Mouse (Mus musculus) testis, adult 2 months (tissue): ENCODE measurements around the gene Maml2.

Experiments
- CTCF ChIP-seq: fragments of 200-500 bp; IDR thresholded peaks from 2 replicates; pipeline ENCODE4 v1.5.1; 2012; ENCODE audit warnings: low read depth, mild to moderate bottlenecking, inconsistent platforms, low read length, moderate library complexity; ENCODE audit not compliant: control insufficient read depth, insufficient read depth, insufficient replicate concordance
- POLR2A ChIP-seq: fragments of 200-500 bp; IDR thresholded peaks from 2 replicates; pipeline ENCODE4 v1.6.1; 2012; ENCODE audit warnings: low read depth, mild to moderate bottlenecking, inconsistent platforms, low read length, moderate library complexity; ENCODE audit not compliant: control insufficient read depth

GRCm38 (mm10) chr9:13260980-13261379 lies 36.8 kb upstream of the Maml2 start:
- TF ChIP-seq POLR2A (no peak), CTCF (no peak)
